Mouse (Mus musculus): ENCODE measurements at regions not wholly inside any gene's neighbourhood (a gene's known extent, or its start where the extent isn't known, plus 50 kb on each side); places are given as distances from the start of the nearest gene placed in this dataset.
A peak's percentile ranks its signal among the peaks of the same experiment; 100 is the strongest.

DNA sequence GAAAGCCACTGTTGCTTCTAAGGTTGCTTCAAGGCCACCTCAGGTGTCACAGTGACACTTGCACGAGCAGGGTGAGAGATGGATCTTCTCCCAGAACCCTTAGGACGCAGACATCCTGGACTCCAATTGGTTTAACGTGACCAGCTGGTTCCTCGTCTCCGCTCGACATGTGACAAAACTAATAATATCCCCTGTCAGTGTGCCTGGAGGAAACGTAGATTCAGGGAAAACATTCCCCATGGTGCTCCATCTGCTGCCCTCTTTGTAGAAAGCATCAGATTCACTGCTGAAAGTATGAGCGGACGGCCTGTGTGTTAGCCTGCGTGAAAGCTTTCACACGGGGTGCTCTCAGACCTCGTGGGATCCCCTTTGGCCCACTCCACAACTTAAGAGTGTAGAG lies 390.0 kb upstream of the Slc35b3 start:
- DNase-seq = no peak

DNA sequence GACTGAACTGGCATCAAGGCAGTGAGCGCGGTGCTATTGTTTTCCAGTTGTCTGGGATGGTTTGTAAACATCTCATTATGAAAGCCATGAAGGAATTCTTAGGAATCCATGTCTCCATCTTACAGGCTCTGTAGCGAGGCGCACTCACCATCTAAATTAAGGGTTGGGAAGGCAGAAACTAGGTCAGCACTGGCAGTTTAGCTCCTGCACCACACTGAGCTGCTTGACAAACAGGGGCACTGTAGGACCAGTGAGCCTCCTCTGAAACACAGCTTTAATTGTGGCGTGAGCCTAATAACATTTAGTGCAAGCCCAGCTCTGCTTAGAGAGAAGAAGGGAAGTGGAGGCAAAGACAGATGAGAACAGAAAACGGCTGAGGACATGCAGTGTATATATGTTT lies 387.1 kb upstream of the Slc35b3 start:
- no peak for DNase-seq

DNA sequence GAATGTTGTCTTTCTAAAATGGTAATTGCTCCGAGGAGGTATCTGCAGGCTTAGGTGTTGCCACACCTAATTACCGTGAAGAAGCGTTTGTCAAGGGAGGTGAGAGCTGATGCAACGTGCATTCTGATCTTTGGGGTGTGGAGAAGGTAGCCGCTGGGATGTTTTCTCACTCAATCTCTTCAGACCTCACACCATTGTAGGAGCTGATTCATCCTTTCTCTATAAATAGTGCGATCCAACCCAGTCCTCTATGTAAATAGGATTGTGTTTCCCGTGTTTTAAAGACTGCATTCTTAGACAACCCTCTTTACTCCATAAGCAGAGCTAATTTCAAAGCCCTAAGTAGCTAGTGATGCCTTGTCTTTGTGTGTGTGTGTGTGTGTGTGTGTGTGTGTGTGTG lies 374.2 kb upstream of the Slc35b3 start:
- DNase-seq = no peak

DNA sequence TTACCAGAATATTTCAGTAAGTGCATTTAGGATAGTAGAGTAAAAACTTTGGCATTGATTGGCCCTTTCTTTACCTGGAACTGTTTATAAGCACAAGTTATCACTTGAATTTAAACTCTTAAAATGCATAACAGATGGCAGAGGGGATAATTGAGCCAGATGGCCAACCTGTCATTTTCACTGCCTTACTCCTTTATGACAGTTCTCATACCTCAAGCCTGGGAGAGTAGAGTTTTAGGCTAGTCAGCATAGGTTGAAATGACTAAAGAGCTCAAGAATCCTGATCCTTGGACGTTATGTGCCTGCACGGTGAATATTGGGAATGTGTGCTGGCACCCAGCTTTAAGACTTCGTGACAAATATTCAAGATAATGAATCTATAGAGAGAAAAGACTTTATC lies 369.1 kb upstream of the Slc35b3 start:
- no peak for DNase-seq

DNA sequence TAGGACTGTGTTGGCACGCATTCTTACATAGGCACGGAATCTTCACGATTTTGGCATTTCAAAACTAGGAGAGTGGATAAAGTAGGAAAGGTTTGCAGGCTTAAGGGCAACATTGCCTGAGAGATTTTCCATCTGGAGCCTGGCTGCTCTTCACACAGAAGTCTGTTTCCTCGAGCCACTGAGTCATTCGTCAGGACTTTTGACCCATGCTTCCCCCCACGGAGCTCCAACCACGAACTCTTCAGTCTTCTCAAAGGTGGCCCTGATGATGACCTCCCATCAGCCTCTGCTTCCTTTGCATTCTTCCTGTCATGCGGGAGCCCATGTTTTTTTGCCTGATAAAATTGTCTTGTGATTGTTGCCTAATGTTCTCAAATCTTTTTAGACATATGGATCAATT lies 365.5 kb upstream of the Slc35b3 start:
- no peak for DNase-seq

DNA sequence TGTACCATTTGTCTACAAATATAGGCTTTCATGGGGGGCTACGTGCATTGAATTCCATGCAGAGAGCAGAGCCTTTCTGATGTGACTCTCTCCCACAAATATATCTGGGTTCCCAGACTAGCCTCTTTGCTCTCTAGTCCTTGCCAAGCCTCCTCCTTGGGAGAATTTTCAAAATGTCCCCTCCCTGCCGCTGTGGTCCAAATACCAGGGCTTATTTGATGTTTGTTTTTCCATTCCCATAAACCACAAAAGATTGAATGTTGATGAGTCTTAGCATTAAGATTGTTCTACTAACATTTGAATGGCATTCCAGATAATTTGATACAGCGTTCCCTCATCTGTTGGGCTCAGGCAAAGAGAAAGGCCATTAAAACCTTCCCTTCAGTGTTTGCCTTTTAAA lies 360.4 kb upstream of the Slc35b3 start:
- DNase-seq = no peak

DNA sequence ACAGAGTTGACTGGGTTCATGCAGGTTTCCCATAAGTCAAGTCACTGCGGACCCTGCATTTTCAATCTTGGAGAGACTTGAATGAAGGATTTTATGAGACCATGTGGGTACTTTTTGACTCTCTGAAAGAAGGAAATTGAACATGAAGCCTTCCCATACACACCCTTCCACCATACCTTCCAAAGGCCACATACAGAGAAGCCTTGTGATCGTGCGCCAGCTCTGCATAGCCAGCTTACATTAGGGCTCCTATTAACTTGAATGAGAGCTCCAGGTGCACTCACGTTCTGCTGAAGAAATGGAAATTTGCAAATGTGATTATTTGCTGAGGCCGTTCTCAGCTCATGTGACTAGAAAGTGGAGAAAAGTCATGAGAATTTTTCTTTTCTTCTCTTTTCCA lies 349.1 kb upstream of the Slc35b3 start:
- no peak for DNase-seq

DNA sequence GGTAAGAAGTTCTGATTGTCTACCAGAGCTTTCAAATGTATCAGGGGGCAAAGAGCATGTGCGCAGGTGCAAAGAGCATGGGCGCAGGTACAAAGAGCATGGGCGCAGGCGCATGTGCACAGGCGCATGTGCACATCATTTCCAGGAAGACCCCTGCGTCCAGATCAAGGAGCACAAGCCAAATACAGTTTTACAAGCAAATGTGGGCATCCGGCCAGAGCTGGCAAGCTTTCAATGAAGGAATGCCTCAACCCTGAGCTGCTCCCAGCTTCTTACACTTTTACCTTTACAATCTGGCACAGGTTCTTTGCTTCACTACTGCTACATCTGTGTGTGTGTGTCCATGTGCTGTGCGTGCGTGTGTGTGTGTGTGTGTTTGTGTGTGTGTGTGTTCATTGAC lies 347.2 kb upstream of the Slc35b3 start:
- DNase-seq = no peak

DNA sequence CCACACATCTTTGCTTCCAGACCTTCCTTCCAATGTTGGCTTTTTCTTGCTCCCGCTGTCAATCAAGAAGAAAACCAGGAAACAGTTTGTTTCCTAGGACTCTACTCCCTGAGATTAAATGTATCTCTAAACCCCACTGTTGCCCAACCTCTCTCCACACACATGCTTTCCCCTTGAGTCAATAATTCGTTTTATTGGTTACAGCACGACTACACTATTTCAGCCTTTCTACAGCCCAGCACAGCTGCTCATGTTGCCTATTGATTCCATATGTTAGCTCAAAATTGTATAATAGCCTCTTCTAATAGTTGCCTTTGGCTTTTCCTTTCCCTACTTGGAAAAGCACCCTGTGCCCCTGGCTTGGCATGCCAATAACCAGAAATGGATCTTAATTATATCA lies 346.2 kb upstream of the Slc35b3 start:
- no peak for DNase-seq

DNA sequence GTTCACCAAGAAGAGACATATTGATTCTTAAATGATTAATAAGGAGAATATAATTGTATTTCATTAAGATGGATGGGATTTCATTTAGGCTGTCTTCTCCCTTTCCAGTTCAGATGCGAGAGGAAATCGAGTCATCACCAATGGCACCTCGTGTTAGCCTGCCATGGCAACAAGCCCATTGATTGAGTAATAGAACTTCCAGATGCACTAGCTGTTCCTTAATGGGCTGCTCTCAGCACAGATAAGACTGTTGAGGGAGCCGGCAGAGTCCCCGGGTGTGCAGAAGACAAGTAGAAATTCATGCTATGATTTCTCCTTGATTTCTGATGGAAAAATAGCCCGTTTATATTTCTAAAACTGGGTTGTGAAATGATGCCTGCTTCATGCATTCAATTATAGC lies 336.5 kb upstream of the Slc35b3 start:
- no peak for DNase-seq

DNA sequence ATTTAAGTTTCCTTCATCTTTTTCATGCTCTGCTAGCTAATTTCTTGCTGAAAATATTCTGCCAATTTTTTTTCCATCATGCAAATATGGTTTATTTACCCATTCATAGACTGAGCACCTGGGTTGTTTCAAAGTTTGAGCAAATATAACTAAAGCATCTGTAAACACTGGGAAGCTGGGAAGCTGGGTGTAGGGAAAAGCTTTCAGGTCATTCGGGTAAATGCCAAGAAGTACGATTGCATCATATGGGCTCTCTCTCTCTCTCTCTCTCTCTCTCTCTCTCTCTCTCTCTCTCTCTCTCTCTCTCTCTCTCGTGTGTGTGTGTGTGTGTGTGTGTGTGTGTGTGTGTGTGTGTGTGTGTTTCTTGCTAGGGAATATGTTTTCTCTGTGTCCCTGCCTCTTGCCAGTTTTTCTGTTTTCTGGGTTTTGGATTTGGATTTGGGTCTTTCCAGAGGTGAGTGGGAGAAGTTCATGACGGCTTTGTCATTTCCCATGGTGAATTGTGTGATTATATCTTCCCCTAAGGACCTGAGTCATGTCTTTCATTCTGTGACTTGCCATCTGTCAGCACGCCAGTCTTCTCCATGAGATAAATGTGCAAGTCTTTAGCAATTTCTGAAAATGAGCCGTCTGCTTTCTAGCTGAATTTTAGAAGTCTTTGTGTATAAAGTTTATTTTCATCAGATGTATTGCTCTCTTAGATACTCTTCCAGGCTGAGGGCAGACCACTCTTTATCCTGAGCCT lies 329.7 kb upstream of the Slc35b3 start:
- DNase-seq = no peak

DNA sequence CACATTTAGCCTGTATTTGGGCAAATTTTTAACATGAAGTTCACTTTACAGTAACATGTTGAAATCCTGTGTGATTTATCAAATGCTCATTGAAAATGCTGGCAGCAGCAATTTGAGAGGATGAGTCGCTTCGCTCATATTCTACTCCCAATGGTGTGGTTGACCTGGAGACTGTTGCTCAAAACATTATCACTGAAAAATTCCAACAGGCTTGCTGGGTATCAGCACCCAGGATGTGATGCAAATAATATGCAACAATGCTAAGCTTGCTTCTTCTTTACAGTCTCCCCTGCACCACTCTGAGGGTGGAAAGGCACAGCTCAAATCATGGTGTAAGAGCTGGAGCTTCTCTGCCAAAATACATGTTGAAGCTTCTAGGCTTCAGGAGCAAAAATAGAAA lies 321.6 kb upstream of the Slc35b3 start:
- DNase-seq = no peak

DNA sequence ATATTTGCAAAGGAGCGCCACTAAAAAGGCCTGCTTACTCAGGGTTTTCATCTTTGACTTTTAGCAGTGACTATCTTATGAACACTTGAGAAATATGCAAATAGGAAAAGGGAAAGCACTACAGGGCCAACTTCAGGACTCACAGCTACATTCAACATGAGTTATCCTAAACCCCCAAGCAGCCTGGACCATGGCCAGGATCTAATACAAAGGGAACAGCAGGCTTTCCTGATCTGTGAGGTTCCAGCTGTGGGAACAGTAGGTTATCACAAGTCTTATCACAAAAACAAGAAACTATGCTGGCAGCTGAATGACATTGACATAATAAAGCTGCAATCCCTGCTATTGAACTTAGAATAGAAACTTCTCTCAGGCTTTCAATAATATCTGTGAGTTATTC lies 317.4 kb upstream of the Slc35b3 start:
- DNase-seq = peak; percentile 21

DNA sequence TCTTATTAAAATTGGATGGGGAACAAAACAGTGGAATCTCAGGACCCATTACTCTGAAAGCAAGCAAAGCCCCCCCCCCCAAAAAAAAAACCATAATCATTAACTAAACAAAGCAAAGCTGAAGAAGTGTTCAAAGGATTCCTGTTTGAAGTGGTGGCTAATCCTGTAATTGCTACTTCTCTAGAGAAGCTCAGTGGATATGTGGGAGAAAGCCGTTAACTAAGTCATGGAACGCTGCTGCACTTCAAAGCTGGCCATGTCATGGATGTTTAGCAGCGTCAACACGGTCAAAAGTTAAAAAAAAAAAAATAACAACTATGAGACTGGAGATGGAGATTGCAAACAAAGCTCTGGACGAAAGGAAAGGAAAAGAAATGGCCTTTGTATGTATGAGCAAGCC lies 305.3 kb upstream of the Slc35b3 start:
- DNase-seq = no peak

DNA sequence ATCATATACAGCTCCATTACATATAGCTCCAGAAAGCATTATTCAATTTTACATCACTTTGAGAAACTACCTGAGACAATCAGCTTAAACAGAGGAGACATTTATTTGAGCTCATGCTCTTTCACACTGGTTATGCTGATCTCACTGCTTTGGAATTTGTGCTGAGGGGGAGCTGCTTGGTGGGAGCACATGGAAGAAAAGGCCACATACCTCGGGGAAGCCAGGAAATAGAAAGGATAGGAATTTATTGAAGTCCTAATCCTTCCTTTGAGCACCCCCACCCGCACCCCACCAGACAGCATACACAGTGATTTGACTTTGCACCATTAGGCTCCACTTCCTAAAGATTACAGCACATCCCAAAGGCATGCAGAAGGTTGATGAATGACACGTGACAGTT lies 296.0 kb upstream of the Slc35b3 start:
- no peak for DNase-seq

DNA sequence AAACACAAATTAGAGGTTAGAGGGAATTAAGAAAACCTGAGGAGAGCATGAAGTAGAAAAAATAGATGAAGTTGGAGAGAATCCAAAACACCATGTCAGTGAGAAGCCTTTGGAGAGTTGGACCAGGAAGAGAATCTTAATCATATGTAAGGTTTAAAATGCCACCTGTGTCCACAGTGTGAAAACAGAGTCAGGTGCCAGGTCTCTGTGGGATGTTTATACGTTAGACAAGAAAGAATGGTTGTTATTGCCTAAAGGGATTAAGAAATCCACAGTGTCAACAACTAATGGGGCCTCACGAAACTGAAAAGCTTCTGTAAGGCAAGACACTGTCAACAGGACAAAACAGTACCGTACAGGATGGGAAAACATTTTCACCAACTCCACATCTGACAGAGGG lies 294.7 kb upstream of the Slc35b3 start:
- DNase-seq = no peak

DNA sequence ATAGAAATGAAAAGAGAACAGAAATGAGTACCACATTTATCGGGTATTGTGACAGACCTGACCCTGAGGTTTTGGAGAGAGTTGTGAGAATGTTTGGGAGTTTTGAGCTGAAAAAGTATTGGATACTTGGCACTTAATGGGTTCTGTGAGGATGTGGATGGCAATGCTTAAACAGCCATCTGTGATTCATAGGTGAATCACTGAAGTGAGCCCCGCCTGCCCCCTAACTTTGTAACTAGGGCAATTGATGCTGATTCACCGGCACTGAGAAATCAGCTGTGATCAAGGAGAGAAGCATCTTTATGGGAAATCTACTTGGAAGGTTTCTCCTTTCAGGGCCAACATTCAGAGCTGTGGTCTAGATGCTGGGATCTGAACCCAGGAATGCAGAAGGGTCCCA lies 291.9 kb upstream of the Slc35b3 start:
- DNase-seq = no peak

DNA sequence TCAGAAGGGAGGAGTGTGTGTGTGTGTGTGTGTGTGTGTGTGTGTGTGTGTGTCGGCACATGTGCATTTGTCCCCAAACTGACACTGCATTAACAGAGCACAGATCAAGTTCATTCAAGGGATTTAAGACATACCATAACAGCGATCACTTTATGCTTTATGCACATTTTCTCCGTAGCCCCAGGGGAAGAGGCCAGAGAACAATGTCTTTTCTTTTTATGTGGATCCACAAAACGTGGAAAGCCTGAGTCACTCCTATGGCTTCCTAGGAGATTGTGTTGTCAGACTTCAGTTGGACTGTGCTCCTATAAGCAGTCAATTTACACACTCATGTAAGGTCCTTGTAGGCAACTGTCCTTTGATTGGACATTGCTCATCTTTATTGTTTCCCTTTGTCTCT lies 289.4 kb upstream of the Slc35b3 start:
- DNase-seq = no peak

DNA sequence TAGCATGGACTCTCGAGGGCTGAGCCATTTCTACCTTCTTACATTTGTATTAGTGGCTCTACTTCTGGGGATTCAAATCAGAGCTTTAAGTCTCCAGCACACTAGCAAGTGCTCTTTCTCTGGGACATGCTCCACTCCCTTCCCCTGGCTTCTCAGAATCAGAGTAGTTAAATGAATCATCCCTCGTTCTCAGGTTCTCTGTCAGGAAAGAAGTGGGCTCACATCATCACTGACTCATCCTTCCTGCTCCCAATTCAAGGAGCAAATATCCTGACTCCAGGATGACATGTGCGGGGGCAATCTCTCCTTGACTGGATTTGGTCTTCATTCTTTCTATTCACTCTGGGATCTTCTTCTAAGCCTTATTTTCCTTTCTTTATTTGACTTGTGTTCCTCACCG lies 266.2 kb upstream of the Slc35b3 start:
- no peak for DNase-seq

DNA sequence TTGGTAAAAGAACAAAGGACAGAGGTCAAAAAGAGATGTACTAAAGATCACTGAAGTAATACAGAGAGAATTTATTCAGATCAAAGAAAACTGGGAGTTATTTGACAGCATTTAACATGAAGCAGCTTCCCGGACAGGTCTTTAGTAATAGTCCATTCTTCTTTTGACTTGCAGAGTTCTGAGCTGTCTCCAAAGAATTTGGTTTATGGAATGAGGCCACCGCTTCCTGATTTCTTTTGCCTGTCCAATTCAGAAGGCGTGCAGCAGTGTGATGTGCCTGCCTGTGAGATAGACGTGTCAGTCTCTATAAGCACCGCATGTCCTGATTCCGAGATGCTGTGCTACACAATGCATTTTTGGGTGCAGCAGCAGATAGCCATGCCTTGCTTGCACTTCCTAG lies 265.0 kb upstream of the Slc35b3 start:
- DNase-seq = no peak

DNA sequence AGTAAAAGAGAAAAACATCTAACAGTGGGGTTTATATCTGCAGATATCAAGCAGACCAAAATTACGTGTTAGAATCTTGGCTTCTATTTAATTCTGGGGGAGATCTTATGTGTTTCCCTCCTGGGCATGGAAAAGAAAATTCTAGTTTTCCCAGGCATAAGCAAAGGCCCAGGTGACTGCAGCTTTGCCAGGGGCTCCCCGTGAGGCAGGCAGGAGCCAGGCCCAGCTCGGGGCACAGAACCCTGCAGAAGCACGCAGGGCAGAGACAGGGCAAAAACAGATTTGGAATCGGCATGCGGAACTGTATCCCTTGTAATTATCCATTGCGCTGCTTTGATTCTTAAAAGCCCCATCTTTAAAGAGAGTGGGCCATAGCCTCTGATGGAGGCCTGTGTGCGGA lies 250.4 kb upstream of the Slc35b3 start:
- no peak for DNase-seq

DNA sequence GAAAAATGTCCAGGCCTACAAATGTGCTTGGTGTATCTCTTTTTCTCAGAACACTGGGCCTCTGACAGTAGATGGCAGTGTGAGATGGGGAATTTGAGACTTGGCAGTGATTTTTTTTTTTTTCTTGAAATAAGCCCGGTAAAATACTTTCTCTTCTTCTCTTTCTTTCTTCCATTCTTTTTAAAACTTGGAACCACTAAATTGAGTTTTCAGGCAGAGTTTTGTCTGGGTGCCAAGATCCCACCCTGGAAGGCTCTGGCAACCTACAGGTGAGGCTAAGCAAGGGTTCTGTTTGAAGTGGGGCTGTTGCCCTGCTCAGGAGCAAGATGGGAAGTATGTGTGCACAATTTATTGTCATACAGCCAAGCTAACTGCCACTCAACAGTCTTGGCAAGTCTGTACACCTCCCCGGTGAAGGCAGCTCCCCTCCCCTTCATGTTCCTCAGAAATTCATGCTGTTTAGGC lies 223.1 kb upstream of the Slc35b3 start:
- DNase-seq = no peak

DNA sequence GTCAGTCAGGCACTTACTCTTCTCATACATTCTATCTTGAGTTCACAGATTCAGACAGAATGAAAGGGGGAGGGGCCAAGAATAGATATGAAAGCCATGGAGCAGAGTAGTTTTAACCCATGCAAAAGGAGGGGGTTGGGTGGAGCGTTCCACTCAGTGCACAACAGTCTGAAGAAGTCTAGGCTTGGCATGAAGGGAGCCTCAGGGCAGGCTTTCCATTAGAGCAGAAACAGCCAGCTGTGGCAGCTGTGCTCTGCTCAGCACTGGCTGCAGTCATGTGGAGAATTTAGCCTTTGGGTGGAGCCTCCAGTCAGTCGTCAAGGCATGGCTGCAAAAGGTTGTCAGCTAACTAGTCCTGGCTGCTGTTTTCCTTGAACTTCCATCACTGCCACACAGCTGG lies 201.3 kb upstream of the Slc35b3 start:
- DNase-seq = no peak

DNA sequence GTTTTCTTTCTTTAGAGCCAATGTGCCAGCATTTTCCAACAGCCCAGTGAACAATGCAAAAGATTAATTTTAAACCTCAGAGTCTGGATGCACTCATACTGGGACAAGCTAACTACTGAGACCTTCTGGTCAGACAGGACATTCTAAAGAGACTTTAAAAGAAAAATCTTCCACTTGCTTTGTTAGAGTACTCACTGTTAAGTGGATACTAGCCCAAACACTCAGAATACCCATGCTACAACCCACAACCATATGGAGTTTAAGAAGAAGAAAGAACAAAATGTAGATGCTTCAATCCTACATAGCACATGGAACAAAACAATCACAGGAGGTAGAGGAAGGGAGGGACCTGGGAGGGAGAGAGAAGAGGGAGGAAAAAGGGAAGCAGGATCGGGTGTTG lies 167.3 kb upstream of the Slc35b3 start:
- DNase-seq = no peak

DNA sequence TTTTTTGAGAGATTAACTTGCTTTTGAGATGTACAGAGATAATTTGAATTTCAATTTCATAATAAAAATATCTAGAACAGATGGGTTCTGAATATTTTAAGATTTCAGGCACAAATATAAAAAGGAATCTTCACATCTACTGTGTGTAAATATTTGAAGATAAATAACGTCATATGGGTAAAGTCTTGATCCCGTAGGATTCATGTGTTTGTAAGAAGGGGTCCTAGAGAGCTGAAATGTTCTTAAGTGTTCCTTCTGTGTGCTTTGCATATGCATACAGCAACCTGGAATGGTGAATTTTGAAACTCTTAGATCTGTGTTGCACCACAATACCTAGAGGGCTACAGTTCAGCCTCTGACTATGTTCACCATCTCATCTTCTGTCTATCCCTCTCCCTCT lies 131.4 kb upstream of the Slc35b3 start:
- DNase-seq = no peak

DNA sequence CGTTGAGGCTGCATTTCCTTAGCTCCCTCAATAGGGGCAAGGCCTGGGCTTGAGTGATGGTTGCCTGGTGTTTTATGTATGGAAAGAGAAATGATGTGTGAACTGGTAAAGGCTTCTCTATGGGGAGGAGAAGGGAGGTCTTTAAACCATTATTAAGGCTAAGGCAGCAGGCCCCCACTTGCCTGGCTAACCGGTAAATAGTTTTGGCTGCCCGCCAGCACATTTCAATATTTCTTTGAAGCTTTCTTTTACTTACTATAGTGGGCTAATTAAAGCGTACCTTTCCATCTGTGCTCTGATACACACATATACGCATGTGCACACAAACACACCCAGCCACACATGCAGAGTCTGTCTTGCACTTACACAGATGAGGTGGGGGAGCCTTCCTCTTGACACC lies 123.9 kb upstream of the Slc35b3 start:
- DNase-seq = no peak

Measured in lung, postnatal 14 days (tissue).